Mouse (Mus musculus) natural killer cell, adult 2 months (primary cell): ENCODE results near the gene Cdkl1.

Experiments
- DNase-seq, 2 experiments: peaks; one replicate each; pipeline ENCODE4 v3.0.0; 2022; ENCODE audit warnings: low spot score in 2 of 2

Gene Cdkl1

DNA sequence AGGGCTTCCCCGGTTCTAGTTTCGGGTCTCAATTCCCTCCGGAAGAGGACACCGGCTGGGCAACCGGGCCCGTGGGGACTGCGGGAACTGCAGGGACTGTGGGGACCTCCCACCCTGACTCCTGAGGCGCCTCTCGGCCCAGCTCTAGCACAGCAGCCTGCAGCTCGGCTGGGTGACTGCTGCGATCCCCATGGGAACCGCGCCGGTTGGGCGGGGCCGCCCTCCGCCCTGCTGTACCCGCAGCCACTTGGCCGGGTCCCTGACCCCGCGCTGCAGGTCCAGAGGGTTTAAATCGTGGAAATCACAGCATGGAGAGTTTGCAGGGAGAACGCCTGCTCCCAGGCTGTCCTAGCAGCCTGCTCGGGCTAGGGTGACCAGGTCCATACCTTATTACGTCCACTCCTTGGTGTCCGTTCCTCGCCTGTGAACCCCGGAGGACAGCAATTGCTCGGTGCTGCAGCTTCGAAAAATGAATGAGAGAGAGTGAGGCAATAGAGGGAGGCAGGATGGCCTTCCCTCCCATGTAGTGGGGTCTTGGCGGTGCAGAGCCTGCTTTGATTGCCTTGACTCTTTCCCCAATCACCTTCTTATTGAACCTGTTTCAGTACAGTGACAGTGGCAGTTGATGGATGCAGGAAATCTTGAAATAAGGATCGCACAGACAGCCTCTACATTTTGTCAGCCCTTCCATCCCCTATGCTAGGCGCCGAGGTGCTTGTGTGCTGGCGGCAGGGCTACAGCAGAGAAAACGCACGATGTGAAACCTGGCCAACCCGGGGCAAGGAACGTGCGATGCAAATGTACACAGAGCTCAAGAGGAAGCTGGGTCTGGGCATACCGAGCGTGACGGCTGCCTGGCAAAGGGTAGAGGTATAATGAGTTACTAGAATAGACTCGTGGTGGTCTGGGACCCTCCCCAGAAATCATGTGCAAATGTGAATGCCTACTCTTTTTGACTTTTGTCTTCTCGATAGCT lies at the start of gene Cdkl1:
TSS of gene Cdkl1 (minus strand) at position 738 of the 976 bp plus-strand sequence.
- peak in 1 of 2 experiments; percentile 60 for DNase-seq

DNA sequence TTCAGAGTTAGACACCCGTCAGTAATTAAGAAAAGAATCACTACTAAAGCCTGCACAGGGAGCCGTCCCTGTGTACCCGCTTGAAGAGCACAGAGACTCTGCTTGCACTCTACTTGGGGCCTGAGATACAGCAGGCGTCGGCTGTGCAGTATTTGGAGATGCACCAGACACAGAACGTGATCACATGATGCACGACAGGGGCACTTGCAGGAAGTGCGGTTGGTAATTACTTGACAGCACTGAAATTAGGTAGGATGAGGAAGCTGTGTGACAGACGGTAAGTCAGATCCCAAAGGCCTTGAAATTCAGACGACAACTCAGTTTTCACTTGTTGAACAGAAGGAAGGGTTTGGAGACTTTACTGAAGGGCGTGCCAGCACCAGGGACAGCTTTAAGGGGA lies 47.3 kb upstream of the Cdkl1 start:
- DNase-seq, result peak in 1 of 2 experiments; percentile 47

- DNase-seq, result no peak
These were observed 43.0 kb upstream of the Cdkl1 start for GRCm38 (mm10) chr12:69833982-69834604.

GRCm38 (mm10) chr12:69831239-69831910 lies 40.3 kb upstream of the Cdkl1 start:
- DNase-seq, result no peak

GRCm38 (mm10) chr12:69828214-69828613 lies 37.1 kb upstream of the Cdkl1 start:
- no peak for DNase-seq

DNA sequence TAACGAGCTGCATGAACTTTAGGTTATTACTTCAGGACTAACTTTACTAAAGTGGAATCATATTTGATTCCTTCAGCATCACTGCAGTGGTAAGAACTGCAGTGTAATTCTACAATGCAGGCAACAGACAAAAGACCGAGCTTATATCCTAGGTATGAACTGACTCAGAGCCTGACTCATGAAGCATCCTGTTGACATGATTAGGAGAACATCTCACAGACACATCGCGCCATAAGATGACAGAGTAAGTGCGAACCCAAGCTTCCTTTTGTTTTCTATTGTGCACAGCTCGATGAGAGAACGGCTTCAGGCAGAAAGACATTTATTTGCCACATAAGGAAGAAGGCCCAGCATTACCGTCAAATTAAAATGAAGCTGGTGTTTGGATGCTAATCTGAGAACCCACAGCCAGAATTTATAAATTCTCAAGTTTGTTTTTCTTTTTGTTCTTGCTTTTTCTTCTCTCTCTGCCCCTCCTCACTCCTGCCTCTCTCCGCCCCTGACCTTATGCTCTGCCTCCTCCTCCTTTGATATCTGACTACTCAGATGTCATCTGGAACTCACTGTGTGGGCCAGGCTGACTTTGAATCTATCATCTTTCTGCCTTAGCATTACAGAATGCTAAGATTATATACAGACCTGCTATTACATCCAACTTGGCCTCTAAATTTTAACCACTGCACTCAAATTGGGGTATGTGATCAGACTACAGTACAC lies 34.0 kb upstream of the Cdkl1 start:
- DNase-seq, result no peak

- DNase-seq, result no peak
These were observed 23.2 kb upstream of the Cdkl1 start for GRCm38 (mm10) chr12:69814272-69814671.

DNA sequence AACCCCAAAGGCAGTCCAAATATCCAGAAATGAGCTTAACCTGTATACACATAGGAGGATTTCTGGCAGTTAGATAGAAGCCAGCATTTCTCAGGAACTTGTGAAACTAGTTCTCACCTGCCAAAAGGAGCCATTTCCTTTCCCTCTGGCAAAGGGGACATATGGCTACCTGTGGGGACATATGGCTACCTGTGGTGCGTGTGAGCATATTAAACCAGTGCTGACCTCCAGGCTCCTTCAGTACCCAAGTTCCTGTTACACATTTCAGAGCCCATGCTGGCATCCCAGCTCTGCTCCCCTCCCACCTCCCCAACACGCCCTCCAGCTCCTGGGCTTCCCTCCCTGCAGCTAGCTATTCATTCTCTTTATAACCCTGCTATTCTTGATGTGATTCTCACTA lies 22.5 kb upstream of the Cdkl1 start:
- no peak for DNase-seq

- no peak for DNase-seq
These were observed 21.9 kb upstream of the Cdkl1 start for GRCm38 (mm10) chr12:69812986-69813385.

DNA sequence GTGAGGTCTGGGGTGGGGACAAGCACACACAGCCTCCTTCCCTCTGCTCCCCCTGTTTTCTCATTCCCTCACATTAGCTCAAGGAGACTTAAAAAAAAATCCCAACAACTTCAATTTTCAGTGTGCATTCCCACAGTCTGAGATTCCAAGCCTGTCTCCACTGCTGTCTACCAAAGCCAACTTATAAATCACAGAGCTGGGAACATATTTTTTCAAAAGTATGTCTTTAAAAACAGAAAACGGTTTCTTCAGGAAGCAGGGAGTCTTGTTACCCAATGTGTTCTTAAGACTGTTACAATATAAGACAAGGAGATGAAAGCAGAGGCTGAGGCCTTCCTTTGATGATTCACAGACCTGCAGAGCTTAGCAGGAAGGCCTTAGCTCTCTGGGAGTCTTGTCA lies 20.9 kb upstream of the Cdkl1 start:
- DNase-seq, result no peak

DNA sequence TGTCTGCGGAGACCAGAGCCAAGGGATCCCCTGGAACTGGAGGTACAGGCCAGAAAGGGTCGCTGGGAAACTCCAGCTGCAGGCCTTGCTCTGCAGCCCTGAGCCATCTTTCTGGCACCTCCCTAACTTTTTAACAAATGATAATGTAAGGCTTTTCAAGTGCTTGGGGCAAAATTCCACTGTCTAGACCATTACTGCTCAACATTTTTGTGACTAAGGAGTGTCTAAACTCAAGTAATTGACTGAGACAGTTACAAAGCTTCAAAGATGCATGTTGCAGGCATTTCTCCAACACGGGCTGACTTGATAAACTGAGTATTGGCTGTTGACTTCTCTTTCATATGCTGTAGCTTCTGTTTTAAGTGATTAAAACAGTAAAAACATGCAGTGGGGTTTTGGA lies 18.4 kb upstream of the Cdkl1 start:
- no peak for DNase-seq

- DNase-seq, result no peak
These were observed 16.4 kb upstream of the Cdkl1 start for GRCm38 (mm10) chr12:69807399-69807985.

DNA sequence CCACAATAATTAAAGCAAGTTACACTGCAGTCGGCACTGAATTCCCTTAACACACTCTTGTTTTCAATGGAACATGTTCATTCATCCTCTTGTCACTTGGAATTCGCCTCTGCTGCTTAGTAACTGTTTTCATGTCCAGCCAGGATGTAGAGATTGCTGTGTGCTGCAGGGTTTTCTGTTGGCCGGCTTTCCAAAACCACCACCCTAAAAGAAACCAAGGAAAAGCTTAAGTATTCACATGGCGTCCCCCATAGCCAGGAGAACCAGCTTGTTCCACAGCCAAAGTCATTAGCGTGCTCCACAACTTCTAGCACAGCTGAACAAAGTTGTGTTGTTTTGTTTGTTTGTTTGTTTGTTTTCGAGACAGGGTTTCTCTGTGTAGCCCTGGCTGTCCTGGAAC lies 14.1 kb upstream of the Cdkl1 start:
- DNase-seq, result no peak

GRCm38 (mm10) chr12:69804393-69805070 lies 13.5 kb upstream of the Cdkl1 start:
- DNase-seq, result no peak

DNA sequence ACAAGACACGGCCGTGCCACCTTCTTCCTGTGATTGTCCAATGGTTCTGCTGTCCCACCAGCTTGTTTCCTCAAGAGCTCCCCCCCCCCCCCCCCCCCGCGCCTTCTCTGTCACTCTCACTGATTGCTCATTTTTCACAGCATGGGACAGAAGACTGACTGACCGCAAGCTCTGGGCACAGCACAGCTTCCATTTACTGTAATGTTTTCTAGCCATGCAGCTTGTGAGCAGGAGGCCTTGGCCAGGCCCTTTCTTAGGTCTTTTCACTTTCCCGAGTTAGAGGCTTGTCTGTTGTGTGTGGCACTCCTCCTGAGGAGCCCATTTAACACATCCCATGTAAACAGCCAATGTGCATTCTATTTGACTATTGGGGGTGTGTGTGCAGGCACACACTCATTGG lies 12.1 kb upstream of the Cdkl1 start:
- no peak for DNase-seq

DNA sequence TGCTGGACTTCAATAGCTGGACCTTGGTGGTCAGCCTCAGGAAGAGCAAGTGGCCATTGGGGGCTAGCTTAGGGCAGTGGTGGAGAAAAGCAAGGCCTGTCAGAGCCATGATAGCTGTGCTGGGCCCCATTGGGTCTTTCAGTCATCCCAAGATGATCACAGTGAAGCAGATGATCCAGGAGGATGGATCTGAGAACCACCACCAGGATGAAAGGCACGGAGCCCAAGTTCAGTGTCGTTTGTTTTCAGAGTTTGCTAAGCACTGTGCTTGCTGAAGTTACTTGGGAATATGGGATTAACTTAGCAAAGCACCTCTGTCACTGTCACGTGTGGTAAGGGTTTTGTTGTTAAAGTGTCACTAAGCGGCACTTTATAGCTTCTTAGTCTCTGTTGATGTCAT lies 9.5 kb upstream of the Cdkl1 start:
- DNase-seq, result no peak

GRCm38 (mm10) chr12:69796311-69796710 lies 5.2 kb upstream of the Cdkl1 start:
- no peak for DNase-seq

DNA sequence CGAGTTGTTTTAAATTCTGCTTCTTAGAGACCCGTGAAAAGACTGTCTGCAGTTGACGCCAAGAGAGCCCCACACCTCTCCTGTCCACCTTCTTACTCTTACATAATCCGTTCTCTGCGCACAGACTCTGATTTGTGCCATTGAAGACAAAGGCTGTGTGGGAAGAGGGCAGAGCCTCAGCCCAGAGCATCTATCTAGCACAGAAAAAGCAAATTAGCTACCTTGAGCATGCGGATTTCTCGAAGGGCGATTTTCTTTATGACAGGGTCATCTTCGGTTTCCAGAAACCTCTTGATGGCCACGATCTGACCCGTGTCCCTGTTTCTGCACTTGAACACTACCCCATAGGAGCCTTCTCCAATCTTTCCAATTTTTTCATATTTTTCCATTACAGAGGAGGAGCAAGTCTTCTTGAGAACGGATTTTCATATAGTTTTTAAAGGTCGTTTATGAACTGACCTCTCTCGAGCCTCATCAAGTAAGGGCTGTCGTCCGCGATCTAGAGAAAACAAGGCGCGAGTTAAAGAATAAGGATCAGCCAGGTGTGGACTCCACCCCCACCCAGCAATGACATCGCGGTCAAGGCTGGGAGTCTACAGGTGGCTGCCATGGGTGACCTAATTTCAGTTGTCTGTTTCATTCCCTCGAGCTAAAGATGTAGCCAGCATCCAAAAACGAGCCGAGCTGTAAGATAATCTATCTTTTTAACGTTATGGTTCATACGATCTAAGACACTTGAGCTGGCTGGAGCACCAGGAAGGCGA lies 1.1 kb downstream of the Cdkl1 start:
- DNase-seq, result no peak

GRCm38 (mm10) chr12:69788380-69788779 lies 2.7 kb downstream of the Cdkl1 start:
- no peak for DNase-seq

DNA sequence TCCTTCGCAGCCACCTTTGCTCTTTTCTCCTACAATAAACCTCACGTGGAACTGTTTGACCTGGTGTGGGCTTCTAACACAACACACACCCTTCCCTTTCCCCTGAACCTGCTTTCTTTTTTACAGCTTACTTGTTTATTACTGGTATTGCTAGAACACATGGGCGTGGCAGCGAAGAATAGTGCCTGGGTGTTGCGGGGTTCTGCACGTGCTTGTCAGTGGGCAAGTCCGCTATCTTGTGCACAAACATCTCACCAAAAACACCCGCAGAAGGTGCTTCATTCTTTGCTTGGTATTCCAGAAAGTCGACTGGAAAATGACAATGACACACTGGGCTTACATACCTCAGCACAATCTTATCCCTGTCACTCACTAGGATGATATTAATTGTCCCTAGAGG lies 5.6 kb downstream of the Cdkl1 start:
- DNase-seq, result no peak
